Mouse (Mus musculus) B cell, adult 67 days (primary cell): ENCODE data around the gene Cenpl. TPM values are rescaled to one million over a fixed set of nuclear protein-coding genes. Genes with fewer than 3 reads are reported as not detected.

Experiments
- total RNA-seq, 2 experiments: library from RNA; stranded (reverse); gene quantifications; 4 replicates each; pipeline ENCODE4 v1.2.4; 2023

The Cenpl gene
- total RNA-seq: 1 to 10 TPM; 9.0 to 9.2 TPM

GRCm38 (mm10) chr1:161070352-161071271 is at the start of gene Cenpl, which contains the start of gene Dars2:
Gene Cenpl, plus strand, starts transcription at chr1:161070713.
Gene Dars2, minus strand, starts transcription at chr1:161070658.

GRCm38 (mm10) chr1:161034435-161035280 is 35.9 kb upstream of the Cenpl start, which contains the start of gene Zbtb37:
Gene Zbtb37, minus strand, starts transcription at chr1:161034849.

GRCm38 (mm10) chr1:161130726-161131664 is 60.5 kb downstream of the Cenpl start, which contains the start of gene Klhl20:
Gene Klhl20, minus strand, starts transcription at chr1:161131511.

Other genes with a start within 250 kb of the Cenpl start
- 10 to 100 TPM; 73.4 to 76.8 TPM for gene Rc3h1, start 164.3 kb upstream of the Cenpl start, total RNA-seq
- gene Serpinc1, start 92.1 kb upstream of the Cenpl start, total RNA-seq: 1 to 10 TPM; 3.3 to 4.2 TPM
- gene Zbtb37, start 35.9 kb upstream of the Cenpl start, total RNA-seq: 10 to 100 TPM; 42.6 to 57.3 TPM
- 10 to 100 TPM; 15.3 TPM for gene Dars2, start 55 bp upstream of the Cenpl start, total RNA-seq
- 10 to 100 TPM; 29.1 to 33.5 TPM for gene Klhl20, start 60.8 kb downstream of the Cenpl start, total RNA-seq
- gene Ankrd45, start 72.0 kb downstream of the Cenpl start, total RNA-seq: not detected
- gene Tex50, start 88.6 kb downstream of the Cenpl start, total RNA-seq: not detected
- gene Prdx6, start 180.5 kb downstream of the Cenpl start, total RNA-seq: 10 to 100 TPM; 83.7 to 98.7 TPM